Mouse (Mus musculus) forebrain, embryonic 13.5 days (tissue): ENCODE results near the gene Traf3ip2. TPM values are rescaled to one million over a fixed set of nuclear protein-coding genes. Genes with fewer than 3 reads are reported as not detected.

Experiments used
- ATAC-seq: fragments of 200-750 bp; cut with Nextera tagmentation; 2 replicates; pipeline ENCODE4 v1.8.0; 2017
- H3K27ac ChIP-seq: fragments of 300-500 bp; sonication (generic); 2 replicates; pipeline ENCODE4 v1.5.1; 2015; ENCODE audit warnings: inconsistent platforms, mild to moderate bottlenecking, moderate library complexity
- H3K27me3 ChIP-seq: fragments of 300-500 bp; sonication (generic); 2 replicates; pipeline ENCODE4 v1.6.1; 2015; ENCODE audit warnings: mild to moderate bottlenecking, inconsistent platforms
- H3K36me3 ChIP-seq: fragments of 300-500 bp; sonication (generic); 2 replicates; pipeline ENCODE4 v1.6.1; 2015; ENCODE audit warnings: mild to moderate bottlenecking, inconsistent platforms; ENCODE audit not compliant: poor library complexity, severe bottlenecking
- H3K4me1 ChIP-seq: fragments of 300-500 bp; sonication (generic); 2 replicates; pipeline ENCODE4 v1.6.1; 2015; ENCODE audit warnings: inconsistent platforms
- H3K4me2 ChIP-seq: fragments of 300-500 bp; sonication (generic); 2 replicates; pipeline ENCODE4 v1.6.1; 2015; ENCODE audit warnings: inconsistent platforms, mild to moderate bottlenecking, moderate library complexity
- H3K4me3 ChIP-seq: fragments of 300-500 bp; sonication (generic); 2 replicates; pipeline ENCODE4 v1.5.1; 2015; ENCODE audit warnings: mild to moderate bottlenecking, inconsistent platforms
- H3K9ac ChIP-seq: fragments of 300-500 bp; sonication (generic); 2 replicates; pipeline ENCODE4 v1.6.1; 2015; ENCODE audit warnings: mild to moderate bottlenecking, inconsistent platforms
- H3K9me3 ChIP-seq: fragments of 300-500 bp; sonication (generic); replicated peaks from 2 replicates; pipeline ENCODE4 v1.6.1; 2016; ENCODE audit warnings: inconsistent platforms
- WGBS: fragments of 180-500 bp; shearing (Covaris S2); methylation state at CpG from one replicate; pipeline ENCODE4 v1.1.7; 2015; 5-methylcytosine and 5-hydroxymethylcytosine counted together
- polyA plus RNA-seq: library from polyadenylated mRNA; unstranded; fragments of >200 nt; fragmentation: Nextera tagmentation; extraction: Ambion mirVana; gene quantifications from 2 replicates; pipeline ENCODE4 v1.2.1, GENCODE M21; 2015

Traf3ip2 gene
- polyA plus RNA-seq, 1 experiment from 2014 or later: 4.6 TPM

DNA sequence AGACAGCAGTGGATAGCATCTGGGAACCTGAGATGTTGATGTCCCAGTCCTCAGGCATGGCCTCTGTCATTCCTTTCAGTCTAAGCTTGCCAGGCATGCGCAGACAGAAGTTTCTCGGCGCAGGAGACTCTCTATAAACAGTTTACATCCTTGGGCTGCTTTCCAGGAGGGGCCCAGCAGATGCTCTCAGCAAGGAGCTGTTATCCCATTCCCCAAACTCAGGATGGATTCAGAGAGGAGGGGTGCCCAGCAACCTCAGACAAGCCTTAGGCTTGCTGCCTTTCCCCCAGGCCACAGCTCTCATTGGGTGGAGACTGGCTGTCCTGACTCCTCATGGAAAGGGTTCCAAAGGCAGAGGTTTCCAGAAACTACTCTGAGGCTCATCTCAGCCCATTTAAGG lies 1.5 kb upstream of the Traf3ip2 start:
- no peak for ATAC-seq

GRCm38 (mm10) chr10:39612131-39612530 lies 603 bp upstream of the Traf3ip2 start:
- ATAC-seq: no peak
- WGBS: 80% methylated on average over 2 of the region's 2 CpGs
- no peak overlapping the region for H3K27ac ChIP-seq

More for the DNA sequence above, 1.5 kb upstream of the Traf3ip2 start:
- WGBS: 82% methylated on average over 3 of the region's 3 CpGs
- Histone ChIP-seq H3K36me3 (no peaks in the 10 kb centered on the region), H3K4me1 (peaks cover 24% of the 10 kb centered on the region), H3K4me2 (no peak overlapping the region), H3K4me3 (no peak overlapping the region), H3K9ac (no peak overlapping the region), H3K9me3 (0 out of 2 replicates have a peak, but pooled peaks cover 9% of the 10 kb centered on the region), H3K27me3 (no peaks in the 10 kb centered on the region), H3K27ac (no peak overlapping the region)

DNA sequence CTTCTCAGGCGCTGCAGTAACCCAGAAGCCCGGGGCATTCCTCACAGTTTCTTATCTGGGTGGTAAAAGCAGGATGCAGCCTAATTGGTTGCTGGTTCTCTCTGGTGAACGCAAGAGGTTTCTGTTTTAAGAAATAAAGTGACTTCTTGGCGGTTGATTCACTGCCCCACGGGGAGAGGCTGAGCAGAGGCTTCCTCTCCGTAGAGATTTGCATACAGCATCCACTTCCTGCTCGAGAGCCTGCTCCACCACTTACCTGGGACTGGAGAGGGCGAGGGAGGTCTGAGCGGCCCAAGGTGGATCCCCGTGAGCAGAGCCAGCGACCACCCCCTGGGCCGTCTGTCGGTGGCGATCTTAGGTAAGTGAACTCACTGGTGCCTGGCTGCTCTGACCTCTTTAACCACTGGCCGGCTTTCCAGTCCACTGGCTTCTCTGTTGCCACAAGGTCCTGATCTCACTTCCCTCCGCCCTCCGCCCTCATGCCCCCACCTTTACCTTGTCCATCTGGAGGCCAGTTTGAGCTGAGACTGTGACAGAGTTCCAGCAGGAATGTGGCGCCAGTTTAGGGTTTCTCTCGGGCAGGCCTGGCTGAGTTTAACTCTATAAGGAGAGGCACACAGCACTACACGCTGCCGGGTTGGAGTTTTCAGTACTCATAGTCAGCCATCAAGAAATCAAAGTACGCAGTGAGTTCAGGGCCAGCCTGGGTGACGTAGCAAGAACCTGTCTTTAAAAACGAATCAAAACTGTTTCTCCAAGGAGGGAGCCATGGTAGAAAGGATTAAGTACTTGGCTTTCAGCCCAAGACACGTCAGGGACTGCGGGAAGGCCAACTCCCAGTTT lies 476 bp downstream of the Traf3ip2 start:
- peak; percentile 41 for ATAC-seq
- peaks cover 24% of the 10 kb centered on the region for H3K4me1 ChIP-seq
- H3K27ac ChIP-seq: peak overlapping the region; percentile 31; the same call in 1 of the 2 replicates
- no peaks in the 10 kb centered on the region for H3K27me3 ChIP-seq
- H3K9ac ChIP-seq: peak overlapping the region; percentile 26; the same call in 1 of the 2 replicates
- H3K4me2 ChIP-seq: peak overlapping the region; percentile 45
- H3K4me3 ChIP-seq: no peak overlapping the region
- 16% methylated on average over 26 of the region's 26 CpGs for WGBS
- H3K9me3 ChIP-seq: 0 out of 2 replicates have a peak, but pooled peaks cover 4% of the 10 kb centered on the region
- no peaks in the 10 kb centered on the region for H3K36me3 ChIP-seq

More at GRCm38 (mm10) chr10:39612131-39612530, 603 bp upstream of the Traf3ip2 start:
- Histone ChIP-seq H3K36me3 (no peaks in the 10 kb centered on the region), H3K9ac (no peak overlapping the region), H3K4me3 (no peak overlapping the region), H3K4me1 (peaks cover 24% of the 10 kb centered on the region), H3K4me2 (no peak overlapping the region), H3K27me3 (no peaks in the 10 kb centered on the region), H3K9me3 (0 out of 2 replicates have a peak, but pooled peaks cover 7% of the 10 kb centered on the region)

DNA sequence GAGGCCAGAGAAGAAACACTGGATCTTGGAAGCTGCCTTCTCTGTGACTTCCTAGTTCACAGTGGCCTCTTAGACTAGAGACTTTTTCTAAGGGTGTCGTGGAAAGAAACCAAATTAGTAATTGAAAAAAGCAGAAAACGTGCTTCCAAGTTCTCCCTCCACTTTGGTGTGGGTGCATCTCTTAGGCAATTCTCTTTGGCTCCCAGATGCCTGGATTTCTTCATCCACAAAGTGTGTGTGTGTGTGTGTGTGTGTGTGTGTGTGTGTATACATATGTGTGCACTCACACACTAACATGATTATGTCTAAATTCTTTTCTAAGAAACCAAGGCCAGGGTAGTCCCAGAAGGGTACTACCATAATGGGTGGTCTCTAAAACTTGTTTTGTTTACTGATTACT lies 1.2 kb downstream of the Traf3ip2 start:
- H3K9ac ChIP-seq: no peak overlapping the region
- H3K4me3 ChIP-seq: no peak overlapping the region
- H3K27ac ChIP-seq: 0 out of 2 replicates have a peak overlapping the region, but pooled peaks have one; percentile 10
- 32% methylated on average over 2 of the region's 2 CpGs for WGBS
- 0 out of 2 replicates have a peak, but pooled peaks cover 1% of the 10 kb centered on the region for H3K9me3 ChIP-seq
- H3K4me2 ChIP-seq: peak overlapping the region; percentile 45
- peaks cover 27% of the 10 kb centered on the region for H3K4me1 ChIP-seq
- no peaks in the 10 kb centered on the region for H3K27me3 ChIP-seq
- H3K36me3 ChIP-seq: no peaks in the 10 kb centered on the region
- no peak for ATAC-seq

- ATAC-seq: no peak
- Histone ChIP-seq H3K27me3 (no peaks in the 10 kb centered on the region), H3K4me1 (peaks cover 27% of the 10 kb centered on the region), H3K4me2 (no peak overlapping the region), H3K4me3 (no peak overlapping the region), H3K27ac (no peak overlapping the region), H3K9ac (no peak overlapping the region), H3K9me3 (no peaks in the 10 kb centered on the region), H3K36me3 (no peaks in the 10 kb centered on the region)
- 35% methylated on average over 6 of the region's 6 CpGs for WGBS
These were observed 1.9 kb downstream of the Traf3ip2 start for GRCm38 (mm10) chr10:39614676-39615075.

DNA sequence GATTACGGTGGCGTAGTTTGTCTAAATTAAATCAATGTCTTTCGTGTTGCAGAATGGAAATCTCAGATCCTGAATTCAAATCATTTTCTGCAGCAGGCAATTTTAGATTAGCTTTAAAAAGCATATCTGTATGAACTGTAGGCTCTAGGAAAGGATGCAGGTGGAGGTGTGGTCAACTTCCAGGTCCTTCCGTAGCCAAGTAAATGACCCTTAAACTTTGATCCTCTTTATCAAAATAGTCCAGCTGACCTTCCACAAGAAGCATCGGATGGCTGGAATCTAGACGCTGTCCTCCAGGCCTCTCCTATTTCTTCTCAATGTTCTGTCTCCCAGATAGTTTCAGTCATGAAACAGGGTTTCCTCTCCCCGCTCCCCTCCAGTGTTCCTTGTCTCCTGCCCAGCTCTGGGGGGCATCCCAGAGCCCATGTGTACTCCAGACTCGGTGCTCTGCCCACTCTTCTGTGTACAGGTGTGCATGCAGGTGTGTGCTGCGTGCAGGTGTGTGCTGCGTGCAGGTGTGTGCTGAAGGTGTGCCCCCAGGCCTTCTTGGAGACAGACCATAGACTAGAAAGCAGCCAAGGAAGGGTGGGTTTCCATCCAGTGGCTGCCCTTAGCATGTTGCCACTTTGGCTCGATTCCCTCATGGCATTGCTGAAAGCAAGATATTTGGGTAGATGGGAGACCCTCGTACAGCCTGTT lies 2.9 kb downstream of the Traf3ip2 start:
- 91% methylated on average over 12 of the region's 12 CpGs for WGBS
- Histone ChIP-seq H3K27me3 (no peaks in the 10 kb centered on the region), H3K27ac (no peak overlapping the region), H3K4me2 (no peak overlapping the region), H3K36me3 (no peaks in the 10 kb centered on the region), H3K9ac (no peak overlapping the region), H3K4me3 (no peak overlapping the region), H3K9me3 (no peaks in the 10 kb centered on the region), H3K4me1 (peaks cover 27% of the 10 kb centered on the region)
- ATAC-seq: no peak

- H3K27me3 ChIP-seq: no peaks in the 10 kb centered on the region
- no peak overlapping the region for H3K9ac ChIP-seq
- H3K4me2 ChIP-seq: no peak overlapping the region
- H3K9me3 ChIP-seq: no peaks in the 10 kb centered on the region
- H3K36me3 ChIP-seq: peaks cover 3% of the 10 kb centered on the region; the same call in 1 of the 2 replicates
- H3K27ac ChIP-seq: no peak overlapping the region
- ATAC-seq: no peak
- H3K4me1 ChIP-seq: peaks cover 27% of the 10 kb centered on the region
- 88% methylated on average over 9 of the region's 9 CpGs for WGBS
- H3K4me3 ChIP-seq: no peak overlapping the region
These were observed 3.5 kb downstream of the Traf3ip2 start for GRCm38 (mm10) chr10:39616230-39616590.

- WGBS: 90% methylated on average over 8 of the region's 8 CpGs
- H3K4me3 ChIP-seq: no peak overlapping the region
- H3K9ac ChIP-seq: no peak overlapping the region
- H3K4me2 ChIP-seq: no peak overlapping the region
- H3K9me3 ChIP-seq: no peaks in the 10 kb centered on the region
- ATAC-seq: no peak
- no peak overlapping the region for H3K27ac ChIP-seq
- no peaks in the 10 kb centered on the region for H3K27me3 ChIP-seq
- peaks cover 27% of the 10 kb centered on the region for H3K4me1 ChIP-seq
- H3K36me3 ChIP-seq: peaks cover 6% of the 10 kb centered on the region
These were observed 3.9 kb downstream of the Traf3ip2 start for GRCm38 (mm10) chr10:39616626-39617025.

- Histone ChIP-seq H3K27me3 (no peaks in the 10 kb centered on the region), H3K9me3 (no peaks in the 10 kb centered on the region), H3K27ac (0 out of 2 replicates have a peak overlapping the region, but pooled peaks have one; percentile 3), H3K4me2 (no peak overlapping the region), H3K4me3 (no peak overlapping the region), H3K9ac (no peak overlapping the region), H3K36me3 (peaks cover 15% of the 10 kb centered on the region), H3K4me1 (peaks cover 21% of the 10 kb centered on the region)
- ATAC-seq: no peak
- 72% methylated on average over 10 of the region's 10 CpGs for WGBS
These were observed 5.7 kb downstream of the Traf3ip2 start for GRCm38 (mm10) chr10:39618431-39618830.

DNA sequence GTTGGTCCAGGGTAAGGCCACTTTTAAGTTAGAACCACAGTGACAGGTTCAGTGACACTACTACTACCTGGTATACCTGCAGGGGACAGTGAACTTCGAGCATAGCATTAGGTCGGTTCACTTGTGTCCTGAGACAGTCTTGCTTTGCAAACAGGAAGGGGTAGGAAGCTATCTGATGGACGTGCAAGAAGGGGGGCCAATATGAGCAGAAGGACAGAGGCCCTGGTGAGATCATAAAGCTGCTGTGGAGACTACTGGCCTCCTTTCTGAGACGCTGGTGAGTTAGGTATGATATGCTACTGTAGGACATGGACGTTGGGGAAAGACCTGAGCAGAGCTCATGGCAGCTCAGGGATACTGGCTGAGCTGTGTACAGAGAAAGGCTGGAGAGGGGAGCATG lies 7.9 kb downstream of the Traf3ip2 start:
- Histone ChIP-seq H3K36me3 (peaks cover 15% of the 10 kb centered on the region), H3K4me2 (no peak overlapping the region), H3K9me3 (no peaks in the 10 kb centered on the region), H3K27ac (no peak overlapping the region), H3K4me1 (peaks cover 18% of the 10 kb centered on the region), H3K27me3 (no peaks in the 10 kb centered on the region), H3K9ac (no peak overlapping the region), H3K4me3 (no peak overlapping the region)
- ATAC-seq: no peak
- 95% methylated on average over 5 of the region's 5 CpGs for WGBS

DNA sequence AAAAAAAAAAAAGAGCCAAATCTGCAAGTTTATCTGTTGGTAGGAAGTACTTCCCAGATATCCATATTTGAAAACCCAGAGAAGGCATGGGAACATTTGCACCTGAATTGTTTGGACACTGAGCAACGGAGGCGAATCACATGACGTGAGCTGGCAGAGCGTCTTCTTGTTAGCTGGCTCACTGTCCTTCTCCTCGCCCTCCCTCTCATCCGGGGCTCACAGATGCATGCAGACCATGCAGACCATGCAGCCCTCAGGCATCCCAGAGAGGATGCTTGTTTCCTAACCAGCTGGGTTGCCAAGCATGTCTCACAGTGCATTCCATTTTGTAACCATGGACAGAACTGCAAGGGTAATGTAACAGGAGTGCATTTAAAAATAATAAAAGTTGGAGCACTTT lies 11.1 kb downstream of the Traf3ip2 start:
- 71% methylated on average over 6 of the region's 6 CpGs for WGBS
- no peak overlapping the region for H3K4me3 ChIP-seq
- no peaks in the 10 kb centered on the region for H3K27me3 ChIP-seq

More for the DNA sequence above, 11.1 kb downstream of the Traf3ip2 start:
- Histone ChIP-seq H3K27ac (no peak overlapping the region), H3K9ac (no peak overlapping the region), H3K9me3 (no peaks in the 10 kb centered on the region), H3K4me2 (no peak overlapping the region), H3K36me3 (peaks cover 15% of the 10 kb centered on the region), H3K4me1 (peaks cover 16% of the 10 kb centered on the region)
- 0 out of 2 replicates have a peak, but pooled peaks have one; percentile 48 for ATAC-seq
